Mouse (Mus musculus): Measurements from ENCODE around the gene Smg1. TPM values are rescaled to one million over a fixed set of nuclear protein-coding genes. Genes with fewer than 3 reads are reported as not detected.

The Smg1 gene
- polyA plus RNA-seq, 1 experiment from 2014 or later: 4.0 TPM

- DNase-seq: no peak
- H3K27me3 ChIP-seq (ENCODE audit: insufficient read depth, low read length): no peaks in the 10 kb centered on the region
- TF ChIP-seq CTCF (IDR thresholded peaks at IDR 0.05; ENCODE audit: low read depth): no peak
- TF ChIP-seq EP300 (IDR thresholded peaks at IDR 0.05; ENCODE audit: low read depth): no peak
- H3K9me3 ChIP-seq (ENCODE audit: low read length): no peaks in the 10 kb centered on the region
- peaks cover 9% of the 10 kb centered on the region for H3K4me1 ChIP-seq (ENCODE audit: insufficient read depth)
- H3K4me3 ChIP-seq (ENCODE audit: low read depth, low read length): no peak overlapping the region
- ATAC-seq: peak; percentile 26; the same call in 1 of the 2 replicates
- H3K27ac ChIP-seq (ENCODE audit: low read depth): no peak overlapping the region; the same call in 1 of the 2 replicates
- 49% methylated on average over 5 of the region's 5 CpGs for WGBS (ENCODE audit: insufficient replicate concordance)
- H3K36me3 ChIP-seq (replicated peaks; ENCODE audit: insufficient read depth, low read length): peaks cover 38% of the 10 kb centered on the region
- no peak overlapping the region for H3K4me2 ChIP-seq (ENCODE audit: low read depth, low read length)
- no peak overlapping the region for H3K9ac ChIP-seq (replicated peaks)
Measured at GRCm38 (mm10) chr7:118103462-118104379, 139.7 kb downstream of the Smg1 start.

- H3K4me2 ChIP-seq (ENCODE audit: low read depth, low read length): no peak overlapping the region
- peaks cover 30% of the 10 kb centered on the region for H3K36me3 ChIP-seq (replicated peaks; ENCODE audit: insufficient read depth, low read length)
- no peak overlapping the region; the same call in 1 of the 2 replicates for H3K27ac ChIP-seq (ENCODE audit: low read depth)
- no peak overlapping the region for H3K4me3 ChIP-seq (ENCODE audit: low read depth, low read length)
- no peak for TF ChIP-seq CTCF (IDR thresholded peaks at IDR 0.05; ENCODE audit: low read depth)
- TF ChIP-seq EP300 (IDR thresholded peaks at IDR 0.05; ENCODE audit: low read depth): no peak
- ATAC-seq: peak; percentile 44
- no peak overlapping the region for H3K9ac ChIP-seq (replicated peaks)
- 36% methylated on average over 4 of the region's 4 CpGs for WGBS (ENCODE audit: insufficient replicate concordance)
- no peaks in the 10 kb centered on the region for H3K27me3 ChIP-seq (ENCODE audit: insufficient read depth, low read length)
- DNase-seq: no peak
- peaks cover 8% of the 10 kb centered on the region; the same call in 1 of the 2 replicates for H3K4me1 ChIP-seq (ENCODE audit: insufficient read depth)
- no peaks in the 10 kb centered on the region for H3K9me3 ChIP-seq (ENCODE audit: low read length)
Measured at GRCm38 (mm10) chr7:118102678-118103461, 140.6 kb downstream of the Smg1 start.

- no peak overlapping the region for H3K4me2 ChIP-seq (ENCODE audit: low read depth, low read length)
- H3K9me3 ChIP-seq (ENCODE audit: low read length): no peaks in the 10 kb centered on the region
- peaks cover 6% of the 10 kb centered on the region; the same call in 1 of the 2 replicates for H3K4me1 ChIP-seq (ENCODE audit: insufficient read depth)
- no peak for DNase-seq
- 45% methylated on average over 4 of the region's 4 CpGs for WGBS (ENCODE audit: insufficient replicate concordance)
- peaks cover 24% of the 10 kb centered on the region for H3K36me3 ChIP-seq (replicated peaks; ENCODE audit: insufficient read depth, low read length)
- TF ChIP-seq EP300 (IDR thresholded peaks at IDR 0.05; ENCODE audit: low read depth): no peak
- TF ChIP-seq CTCF (IDR thresholded peaks at IDR 0.05; ENCODE audit: low read depth): peak; percentile 97
- 0 out of 2 replicates have a peak, but pooled peaks have one; percentile 26 for ATAC-seq
- no peak overlapping the region for H3K4me3 ChIP-seq (ENCODE audit: low read depth, low read length)
- no peak overlapping the region for H3K27ac ChIP-seq (ENCODE audit: low read depth)
- no peak overlapping the region for H3K9ac ChIP-seq (replicated peaks)
- no peaks in the 10 kb centered on the region for H3K27me3 ChIP-seq (ENCODE audit: insufficient read depth, low read length)
Measured at GRCm38 (mm10) chr7:118102231-118102630, 141.2 kb downstream of the Smg1 start.

- TF ChIP-seq CTCF (IDR thresholded peaks at IDR 0.05; ENCODE audit: low read depth): no peak
- no peak for TF ChIP-seq EP300 (IDR thresholded peaks at IDR 0.05; ENCODE audit: low read depth)
- Histone ChIP-seq H3K27me3 (ENCODE audit: insufficient read depth, low read length) (no peaks in the 10 kb centered on the region), H3K36me3 (replicated peaks; ENCODE audit: insufficient read depth, low read length) (no peaks in the 10 kb centered on the region), H3K27ac (ENCODE audit: low read depth) (no peak overlapping the region), H3K4me3 (ENCODE audit: low read depth, low read length) (no peak overlapping the region), H3K4me2 (ENCODE audit: low read depth, low read length) (no peak overlapping the region), H3K4me1 (ENCODE audit: insufficient read depth) (no peaks in the 10 kb centered on the region), H3K9ac (replicated peaks) (no peak overlapping the region), H3K9me3 (ENCODE audit: low read length) (no peaks in the 10 kb centered on the region)
- no peak for ATAC-seq
- 39% methylated on average over 7 of the region's 7 CpGs for WGBS (ENCODE audit: insufficient replicate concordance)
- DNase-seq: no peak
Measured at GRCm38 (mm10) chr7:118097615-118098014, 145.9 kb downstream of the Smg1 start.

Other genes with a start within 250 kb of the Smg1 start
- 406 and 414 TPM in 2 replicates for gene Rps15a, start 127.5 kb downstream of the Smg1 start, polyA plus RNA-seq (2015; fragmentation: Nextera tagmentation; extraction: Ambion mirVana)
- gene Arl6ip1, start 114.0 kb downstream of the Smg1 start, polyA plus RNA-seq (2015; fragmentation: Nextera tagmentation; extraction: Ambion mirVana): 299 and 309 TPM in 2 replicates
- 0.06 and 0.08 TPM in 2 replicates for gene Syt17, start 204.6 kb upstream of the Smg1 start, polyA plus RNA-seq (2015; fragmentation: Nextera tagmentation; extraction: Ambion mirVana)
- 1.3 TPM in 2 replicates for gene Itpripl2, start 248.3 kb upstream of the Smg1 start, polyA plus RNA-seq (2015; fragmentation: Nextera tagmentation; extraction: Ambion mirVana)